Mouse (Mus musculus) embryonic fibroblast, embryonic 13.5 days (primary cell): ENCODE data around the gene Urad.

Experiments used
- CTCF ChIP-seq: IDR thresholded peaks from 2 replicates; pipeline ENCODE4 v1.5.1; 2011; ENCODE audit warnings: mild to moderate bottlenecking, control low read depth, low read length, moderate library complexity, borderline replicate concordance; ENCODE audit not compliant: insufficient read depth
- POLR2A ChIP-seq: IDR thresholded peaks from 2 replicates; pipeline ENCODE4 v1.6.1; 2011; ENCODE audit warnings: low read depth, mild to moderate bottlenecking, control low read depth, low read length, moderate library complexity

DNA sequence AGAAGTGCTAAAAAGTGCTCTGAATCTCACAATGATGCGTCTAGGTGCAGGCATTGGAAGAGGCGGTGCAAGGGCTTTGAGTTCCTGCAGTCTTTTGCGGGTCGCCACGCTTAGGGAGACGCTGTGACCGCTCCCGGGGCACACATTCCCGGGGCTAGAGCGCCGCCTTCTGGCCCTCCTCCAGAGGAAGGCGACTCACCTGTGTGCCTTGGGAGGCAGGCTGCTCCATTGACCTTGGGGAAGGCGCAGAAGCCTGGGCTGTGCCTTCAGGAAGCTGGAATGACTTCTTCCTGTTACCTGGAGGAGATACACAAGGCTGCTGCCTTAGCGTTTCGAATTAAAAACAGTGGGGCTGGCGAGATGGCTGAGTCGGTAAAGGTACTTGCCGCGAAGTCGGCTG is 28.1 kb downstream of the Urad start:
- TF ChIP-seq CTCF: peak; percentile 13; the same call in 1 of the 2 replicates
- TF ChIP-seq POLR2A: no peak
